Mouse (Mus musculus) liver, postnatal 0 days (tissue): Measurements from ENCODE around the gene Orc5.

Experiments used
- CTCF ChIP-seq: sonication (generic); IDR thresholded peaks from 2 replicates; pipeline ENCODE4 v1.5.1; 2016; ENCODE audit warnings: antibody characterized with exemption, low read depth
- EP300 ChIP-seq: IDR thresholded peaks from 2 replicates; pipeline ENCODE4 v1.6.1; 2016; ENCODE audit warnings: antibody characterized with exemption, low read depth, mild to moderate bottlenecking

DNA sequence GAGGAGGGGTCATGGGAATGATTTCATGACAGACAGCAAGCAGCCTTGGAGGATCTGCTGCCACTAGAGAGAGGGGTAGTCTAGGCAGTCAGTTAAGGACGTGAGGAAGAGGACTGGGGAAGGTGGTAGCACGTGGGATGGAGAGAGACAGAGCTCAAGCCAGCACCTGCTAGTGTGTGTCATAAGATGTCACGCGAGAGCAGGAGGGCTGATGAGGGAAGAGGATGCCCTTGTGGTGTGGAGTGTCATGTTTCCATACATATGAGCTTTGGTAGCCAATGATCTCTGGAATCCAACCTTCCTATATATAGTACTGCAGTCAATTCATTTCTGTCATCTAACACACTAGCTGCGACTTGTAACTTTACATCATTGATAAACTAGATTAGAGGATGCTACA lies 50.8 kb downstream of the Orc5 start:
- TF ChIP-seq CTCF, result no peak
- no peak for TF ChIP-seq EP300
